Mouse (Mus musculus) megakaryocyte, adult 5-6 weeks (primary cell): ENCODE data around the gene Tbx21. TPM values are rescaled to one million over a fixed set of nuclear protein-coding genes. Genes with fewer than 3 reads are reported as not detected.

Experiments
- ATAC-seq: 2 replicates; pipeline ENCODE4 v1.8.0; 2016; ENCODE audit warnings: mild to moderate bottlenecking, inconsistent platforms; ENCODE audit not compliant: poor library complexity, severe bottlenecking
- total RNA-seq, 2 experiments: library from RNA; stranded (forward) in 1 of 2; stranded (reverse) in 1 of 2; fragments of 153-499, 151-499 nt in 1 of 2; fragments of 221-1000, 200-1000 nt in 1 of 2; gene quantifications; 2 replicates each; pipeline versions ENCODE4 v1.2.3 to v1.2.4; 2015 to 2017

Gene Tbx21
- total RNA-seq, 2 experiments from 2014 or later = 0.58 to 1.1 TPM

DNA sequence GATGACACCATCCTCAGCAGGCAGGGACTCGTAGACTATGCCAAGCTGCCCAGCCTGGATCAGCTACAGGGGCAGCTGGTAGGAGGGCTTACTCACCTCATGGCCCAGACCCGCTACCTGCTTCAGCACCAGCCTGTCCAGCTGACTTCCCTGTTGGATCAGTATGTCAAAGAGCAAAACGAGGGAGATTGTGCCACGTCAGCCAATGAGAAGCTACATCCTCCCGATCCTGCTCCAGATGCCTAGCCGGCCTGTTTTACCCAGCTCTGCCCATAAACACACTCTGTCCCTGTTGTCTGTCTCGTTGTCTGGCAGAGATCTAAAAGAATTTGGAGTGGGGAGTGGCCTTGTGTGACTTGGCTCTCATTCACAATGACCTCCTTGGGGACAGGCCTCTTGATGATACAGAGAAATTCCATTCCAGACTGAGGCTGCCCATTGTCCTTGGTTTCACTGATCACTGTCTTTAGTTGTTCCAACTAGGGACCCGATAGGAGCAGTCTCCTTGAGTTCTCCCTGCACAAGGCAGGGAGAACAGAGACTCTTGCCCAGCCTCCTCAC, 67.0 kb downstream of the Tbx21 start:
- no peak for ATAC-seq

Other genes with a start within 250 kb of the Tbx21 start
- gene Cdk5rap3, start 198.8 kb downstream of the Tbx21 start, total RNA-seq (2015) = 17.5 and 21.1 TPM in 2 replicates
- gene Cdk5rap3, start 198.8 kb downstream of the Tbx21 start, total RNA-seq (2017) = 23.9 and 37.3 TPM in 2 replicates
- gene Prr15l, start 187.2 kb downstream of the Tbx21 start, total RNA-seq (2015) = 0.07 TPM in 1 of 2 replicates, not detected in the other
- gene Prr15l, start 187.2 kb downstream of the Tbx21 start, total RNA-seq (2017) = 0.16 and 0.29 TPM in 2 replicates
- gene Pnpo, start 171.3 kb downstream of the Tbx21 start, total RNA-seq (2015) = 16.8 and 19.9 TPM in 2 replicates
- 29.1 and 32.8 TPM in 2 replicates for gene Pnpo, start 171.3 kb downstream of the Tbx21 start, total RNA-seq (2017)
- gene Sp2, start 132.4 kb downstream of the Tbx21 start, total RNA-seq (2015) = 45.7 and 46.6 TPM in 2 replicates
- gene Sp2, start 132.4 kb downstream of the Tbx21 start, total RNA-seq (2017) = 5.3 and 8.3 TPM in 2 replicates
- gene Sp6, start 101.9 kb downstream of the Tbx21 start, total RNA-seq (2015) = 0.13 TPM in 1 of 2 replicates, not detected in the other
- not detected in 2 replicates for gene Sp6, start 101.9 kb downstream of the Tbx21 start, total RNA-seq (2017)
- gene Scrn2, start 85.4 kb downstream of the Tbx21 start, total RNA-seq (2015) = 0.48 and 1.4 TPM in 2 replicates
- gene Scrn2, start 85.4 kb downstream of the Tbx21 start, total RNA-seq (2017) = 5.1 and 5.4 TPM in 2 replicates
- gene Lrrc46, start 73.9 kb downstream of the Tbx21 start, total RNA-seq (2015) = 0.55 and 0.80 TPM in 2 replicates
- not detected in 2 replicates for gene Lrrc46, start 73.9 kb downstream of the Tbx21 start, total RNA-seq (2017)
- 28.4 and 28.6 TPM in 2 replicates for gene Mrpl10, start 73.8 kb downstream of the Tbx21 start, total RNA-seq (2015)
- 18.6 and 19.7 TPM in 2 replicates for gene Mrpl10, start 73.8 kb downstream of the Tbx21 start, total RNA-seq (2017)
- gene Osbpl7, start 64.7 kb downstream of the Tbx21 start, total RNA-seq (2015) = 5.3 and 6.5 TPM in 2 replicates
- gene Osbpl7, start 64.7 kb downstream of the Tbx21 start, total RNA-seq (2017) = 7.1 and 7.5 TPM in 2 replicates
- 16.0 and 17.6 TPM in 2 replicates for gene Tbkbp1, start 36.2 kb upstream of the Tbx21 start, total RNA-seq (2015)
- 13.6 and 17.2 TPM in 2 replicates for gene Tbkbp1, start 36.2 kb upstream of the Tbx21 start, total RNA-seq (2017)
- gene Kpnb1, start 72.5 kb upstream of the Tbx21 start, total RNA-seq (2015) = 86.9 and 93.7 TPM in 2 replicates
- 196 and 233 TPM in 2 replicates for gene Kpnb1, start 72.5 kb upstream of the Tbx21 start, total RNA-seq (2017)
- gene Npepps, start 165.3 kb upstream of the Tbx21 start, total RNA-seq (2015) = 39.3 and 45.0 TPM in 2 replicates
- gene Npepps, start 165.3 kb upstream of the Tbx21 start, total RNA-seq (2017) = 32.3 and 41.5 TPM in 2 replicates
- 17.2 and 19.8 TPM in 2 replicates for gene Mrpl45, start 200.4 kb upstream of the Tbx21 start, total RNA-seq (2015)
- 8.2 and 15.2 TPM in 2 replicates for gene Mrpl45, start 200.4 kb upstream of the Tbx21 start, total RNA-seq (2017)
- gene Gpr179, start 236.7 kb upstream of the Tbx21 start, total RNA-seq (2015) = not detected in 2 replicates
- under 0.01 TPM in 1 of 2 replicates, not detected in the other for gene Gpr179, start 236.7 kb upstream of the Tbx21 start, total RNA-seq (2017)
- 4.0 and 4.4 TPM in 2 replicates for gene Socs7, start 247.2 kb upstream of the Tbx21 start, total RNA-seq (2015)
- gene Socs7, start 247.2 kb upstream of the Tbx21 start, total RNA-seq (2017) = 7.6 and 8.5 TPM in 2 replicates